Mouse (Mus musculus) CD8-positive naive resting alpha-beta T cell, adult 2 months (primary cell): Measurements from ENCODE around the gene Ptpn12.

Experiments used
- DNase-seq, 2 experiments: peaks; one replicate each; pipeline ENCODE4 v3.0.0; 2022; ENCODE audit warnings: low read depth in 2 of 2, low spot score in 2 of 2

Gene Ptpn12

DNA sequence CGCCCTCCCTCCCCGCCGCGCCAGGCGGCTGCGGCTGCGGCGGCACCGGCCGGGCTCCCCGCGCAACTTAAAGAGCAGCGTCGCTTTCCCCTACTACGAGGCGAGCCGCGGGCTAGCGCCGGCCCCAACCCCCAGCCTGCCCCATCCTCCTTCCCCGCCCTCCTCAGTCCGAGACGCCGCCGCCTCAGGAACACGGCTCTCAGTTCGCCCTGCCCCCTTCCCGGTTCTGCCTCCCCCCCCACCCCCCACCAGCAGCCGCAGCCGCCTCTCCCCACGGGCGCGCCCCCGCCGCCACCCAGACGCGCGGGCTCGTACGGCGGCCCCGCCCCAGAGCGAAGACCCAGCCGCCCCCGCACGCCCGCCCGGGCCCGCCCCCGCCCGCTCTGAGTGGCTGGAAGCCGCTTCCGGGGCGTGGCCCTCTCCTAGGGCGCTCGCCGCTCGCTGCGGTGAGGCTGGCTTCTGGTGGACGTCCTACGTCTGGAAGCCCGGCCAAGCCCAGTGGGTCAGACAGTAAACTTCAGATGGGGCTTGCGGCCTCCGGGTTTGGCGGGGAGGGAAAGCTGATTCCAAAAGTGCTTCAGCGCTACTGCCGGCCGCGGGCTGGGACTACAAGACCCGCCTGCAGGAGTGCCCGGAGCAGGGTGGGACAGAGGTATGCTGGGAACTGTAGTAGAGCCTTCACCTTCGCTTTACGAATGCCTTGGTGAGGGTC is at the start of gene Ptpn12:
Gene Ptpn12, minus strand, starts transcription at position 92 of the 712 bp plus-strand sequence.
- DNase-seq = peak; percentile 86 to 91

DNA sequence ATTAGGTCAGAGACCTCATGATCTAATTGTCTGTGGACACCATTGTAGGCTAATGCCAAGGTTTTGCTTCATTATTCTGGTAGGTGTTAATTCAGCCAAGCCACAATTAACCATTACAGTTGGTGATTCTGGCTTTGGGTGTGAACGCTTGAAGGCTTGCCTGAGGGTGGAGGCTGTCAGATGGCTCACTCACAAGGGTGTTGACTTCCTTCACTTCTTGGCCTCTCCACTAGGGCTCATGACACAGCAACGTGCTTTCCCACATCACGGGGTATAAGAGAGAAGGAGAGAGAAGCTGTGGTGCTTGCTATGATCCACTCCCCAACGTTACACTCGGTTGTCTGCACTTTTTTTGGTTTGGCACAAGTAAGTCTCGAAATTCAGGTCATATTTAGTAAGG is 35.5 kb upstream of the Ptpn12 start:
- DNase-seq = no peak

DNA sequence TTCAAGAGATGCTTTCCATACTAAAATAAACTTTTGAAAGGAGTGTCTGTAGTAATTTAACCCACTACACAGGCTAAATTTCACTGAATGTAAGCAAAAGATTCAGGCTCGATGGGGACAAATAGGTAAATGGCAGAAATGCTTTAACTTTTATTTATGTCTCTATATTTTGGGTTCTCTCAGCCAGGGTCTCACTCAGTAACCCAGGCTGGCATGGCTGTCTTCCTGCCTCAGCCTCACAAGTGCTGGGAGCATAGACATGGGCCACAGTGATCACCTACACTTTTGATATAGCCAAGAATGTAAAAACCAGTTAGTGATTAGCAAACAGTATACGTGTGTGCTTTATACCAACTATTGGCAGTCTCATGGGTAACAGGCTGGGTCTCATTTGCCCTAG is 1.5 kb upstream of the Ptpn12 start:
- DNase-seq = no peak

DNA sequence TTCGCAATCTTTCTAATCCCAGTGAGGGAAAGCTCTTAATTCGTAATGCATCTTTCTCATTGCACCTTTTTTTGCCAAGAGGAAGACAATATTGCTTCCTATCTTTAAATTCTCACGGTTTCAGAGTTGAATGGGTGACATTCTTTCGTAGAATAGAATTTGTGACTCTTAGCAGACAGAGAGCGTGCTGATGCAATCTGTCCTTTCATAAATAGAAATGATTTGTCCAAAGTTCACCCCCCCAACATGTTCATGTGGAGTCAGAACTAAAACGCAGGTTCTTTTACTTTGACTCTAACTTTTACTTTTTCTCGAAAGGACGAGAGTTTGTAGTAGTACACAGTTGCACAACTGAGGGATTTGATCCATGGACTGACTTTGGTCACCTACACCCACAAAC is 884 bp upstream of the Ptpn12 start:
- DNase-seq = no peak

DNA sequence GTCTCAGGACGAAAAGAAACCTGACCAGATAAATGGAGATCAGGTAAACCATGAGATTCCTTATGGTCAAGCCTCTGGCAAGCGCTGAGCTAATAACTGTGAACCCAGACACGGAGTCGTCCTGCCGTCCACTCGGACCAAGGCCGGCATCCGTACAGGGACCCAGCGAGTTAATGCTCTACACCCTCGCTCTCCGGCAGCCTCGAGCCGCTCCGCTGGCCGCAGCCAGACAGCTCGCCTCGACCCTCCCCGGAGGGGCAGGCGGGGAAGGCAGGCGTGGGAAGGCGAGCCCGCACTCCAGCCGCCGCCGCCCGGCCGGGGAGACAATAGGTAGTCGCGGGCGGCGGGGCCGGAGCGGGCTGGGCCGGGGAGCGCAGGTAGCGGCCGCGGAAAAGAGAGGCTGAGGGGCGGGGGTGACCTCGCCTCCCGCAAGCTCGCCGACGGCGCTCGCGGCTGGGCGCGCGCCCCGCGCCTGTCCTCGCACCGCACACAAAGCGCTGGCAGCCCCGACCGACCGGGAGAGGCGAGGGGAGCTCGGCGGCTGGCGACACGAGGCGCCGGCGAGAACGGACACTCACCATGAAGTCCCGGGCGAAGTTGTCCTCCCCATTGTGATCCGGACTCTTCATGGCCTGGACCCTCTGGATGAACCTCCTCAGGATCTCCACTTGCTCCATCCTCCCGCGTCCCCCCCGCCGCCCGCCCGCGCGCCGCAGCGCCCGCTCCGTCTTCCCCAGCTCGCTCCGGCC is 466 bp downstream of the Ptpn12 start:
- DNase-seq = peak in 1 of 2 experiments; percentile 26

DNA sequence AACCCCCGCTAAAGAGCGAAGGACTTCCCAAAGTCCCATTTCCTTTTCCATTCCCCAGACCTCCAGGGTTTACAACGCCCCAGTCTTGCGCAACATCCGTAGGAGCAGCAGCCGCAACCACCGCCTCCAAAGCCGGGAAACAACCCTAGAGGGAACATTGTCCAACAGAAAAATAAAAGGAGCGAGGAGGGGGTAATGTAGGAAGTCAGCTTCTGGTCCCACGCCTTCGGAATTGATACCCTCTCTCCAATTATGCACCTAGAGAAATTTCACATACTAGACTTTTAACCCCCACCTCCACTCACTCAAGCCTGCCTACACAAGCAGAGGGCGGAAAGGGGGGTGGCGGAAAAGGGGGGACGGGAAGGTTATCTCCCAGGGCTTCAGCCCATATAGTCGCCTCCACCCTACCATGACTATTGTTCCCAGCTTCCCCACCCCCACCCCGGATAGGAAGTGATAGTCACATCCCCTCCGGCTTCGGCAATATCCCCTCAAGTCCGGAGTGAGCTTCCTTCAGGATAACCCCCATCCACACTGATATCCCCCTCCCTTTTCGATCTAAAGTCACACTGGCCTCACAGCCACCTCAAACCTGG is 1.1 kb downstream of the Ptpn12 start:
- DNase-seq = no peak

DNA sequence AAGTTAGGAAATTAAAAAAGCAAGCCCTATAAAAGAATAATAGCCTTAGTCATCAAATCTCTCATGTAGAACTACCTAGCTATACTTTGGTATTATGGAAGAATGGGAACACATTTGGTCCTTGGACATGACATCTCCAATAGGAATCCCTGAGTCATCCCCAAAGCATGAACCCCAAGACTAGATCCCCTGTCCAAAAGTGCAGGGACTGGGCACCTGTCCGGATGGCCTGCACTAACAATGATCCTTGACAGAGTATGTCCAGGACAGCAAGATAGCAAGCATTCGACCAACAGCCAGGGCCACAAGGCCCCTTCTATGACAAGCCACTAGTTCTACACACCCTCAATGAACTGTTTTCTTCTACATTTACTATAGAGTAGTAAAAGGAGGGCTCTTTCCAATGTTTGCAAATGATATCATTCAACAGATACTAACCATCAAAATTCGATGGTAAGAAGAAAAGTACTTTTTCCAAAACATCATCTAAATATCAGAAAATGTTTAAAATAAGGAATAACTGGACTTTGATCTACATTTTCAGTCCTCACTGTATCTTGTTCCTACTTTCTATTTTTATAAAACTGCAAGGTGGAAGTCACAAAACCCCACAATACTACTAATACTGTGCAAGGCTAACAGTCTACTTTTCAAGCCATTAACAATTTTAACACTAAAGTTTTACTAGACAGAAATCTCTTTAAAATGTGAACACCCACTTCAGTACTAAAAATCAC is 2.0 kb downstream of the Ptpn12 start:
- no peak for DNase-seq

DNA sequence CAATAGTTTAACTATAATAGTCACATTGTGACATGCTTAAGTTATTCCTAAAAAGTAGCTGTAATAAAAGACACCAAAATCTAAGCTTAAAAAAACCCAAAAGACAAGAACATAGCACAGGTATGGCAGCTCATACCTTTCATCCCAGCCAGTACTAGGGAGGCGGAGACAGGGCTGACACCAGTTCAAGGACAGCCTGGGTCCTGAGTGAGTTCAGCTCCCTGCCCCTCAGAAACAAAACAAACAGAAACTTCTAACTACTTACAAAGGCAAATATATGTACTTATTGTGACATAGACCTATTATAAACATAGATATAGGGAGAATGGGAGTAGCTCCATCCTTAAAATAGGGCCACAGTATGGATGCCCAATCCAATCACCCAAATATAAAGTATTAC is 3.2 kb downstream of the Ptpn12 start:
- DNase-seq = no peak

DNA sequence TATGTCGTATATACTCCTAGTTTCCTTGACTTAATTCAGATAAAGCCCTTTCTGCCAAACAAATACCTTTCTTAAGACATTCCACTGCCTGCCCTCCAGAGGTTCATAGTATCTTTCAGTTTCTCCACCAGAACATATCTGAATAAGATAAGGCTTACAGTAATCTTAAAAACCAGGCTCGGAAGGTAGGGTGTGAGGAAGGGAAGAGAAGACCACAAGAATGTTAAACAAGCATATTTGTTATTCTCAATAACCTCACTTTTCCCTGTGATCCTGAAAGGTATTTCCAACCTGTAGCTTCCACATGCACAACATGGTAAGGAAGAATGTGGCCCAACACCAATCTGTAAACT is 5.0 kb downstream of the Ptpn12 start:
- DNase-seq = no peak

DNA sequence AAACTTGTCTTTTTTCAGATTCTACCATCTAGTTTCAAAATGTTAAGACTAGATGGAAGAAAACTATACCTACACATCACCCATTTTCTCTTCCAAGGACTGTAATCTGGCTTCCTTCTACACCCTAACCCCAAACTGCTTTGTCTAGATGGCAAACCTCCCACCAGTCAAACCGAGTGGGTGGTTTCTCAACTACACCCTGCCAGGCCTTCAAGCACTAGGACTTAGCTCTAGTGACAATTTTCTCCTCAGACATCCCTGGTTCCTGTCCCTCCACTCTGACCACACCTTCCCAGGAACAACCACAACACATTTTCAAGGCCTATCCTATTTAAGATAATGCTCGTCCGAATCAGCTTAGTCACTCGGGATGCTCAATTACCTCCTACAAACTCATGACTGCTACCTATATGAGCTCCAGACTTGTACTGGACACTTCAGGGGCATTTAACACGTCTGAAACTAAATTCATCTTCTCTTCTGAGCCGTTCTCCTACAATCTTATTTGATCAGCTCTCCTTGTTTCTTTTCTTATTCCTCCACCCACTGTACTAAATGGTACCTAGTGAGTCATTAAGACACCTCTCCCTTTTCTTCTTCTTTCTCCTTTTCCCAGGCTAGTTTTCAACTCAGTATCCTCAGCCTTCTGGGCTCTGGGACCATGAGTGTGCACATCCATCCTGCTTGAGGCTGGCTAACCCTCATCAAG is 5.5 kb downstream of the Ptpn12 start:
- DNase-seq = no peak

DNA sequence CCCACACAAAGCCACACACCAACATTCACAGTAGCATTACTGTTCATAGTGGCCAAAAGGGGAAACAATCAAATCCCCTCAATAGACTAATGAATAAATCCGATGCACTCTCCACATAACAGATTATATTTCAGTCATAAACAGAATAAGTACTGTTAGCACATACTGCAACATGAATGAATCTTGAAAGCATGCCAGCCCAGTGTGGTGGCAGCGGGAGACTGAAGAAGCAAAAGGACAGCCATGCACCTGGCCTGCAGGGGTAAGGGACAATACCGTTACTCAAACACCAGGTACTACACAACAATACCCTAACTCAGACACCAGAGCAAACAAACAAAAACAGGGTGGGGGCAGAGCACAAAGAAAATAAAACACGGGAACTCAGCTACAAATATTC is 6.7 kb downstream of the Ptpn12 start:
- no peak for DNase-seq

DNA sequence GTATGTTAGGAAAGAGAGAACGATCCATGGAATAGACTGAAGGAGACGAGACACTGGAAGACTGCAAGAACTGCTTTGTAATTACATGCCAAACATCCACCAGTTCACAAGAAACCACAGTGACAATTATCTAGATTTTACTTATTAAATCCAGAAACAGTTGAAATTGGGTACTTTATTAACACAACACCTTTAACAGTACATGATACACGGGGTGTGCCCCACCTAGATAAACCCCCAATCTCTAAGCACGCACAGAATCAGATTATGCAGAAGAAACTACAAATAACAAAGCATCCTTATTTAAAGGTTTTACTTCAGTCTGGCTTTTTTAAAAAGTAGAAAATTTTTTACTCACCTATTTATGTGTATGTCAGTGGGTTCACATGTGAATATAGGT is 8.6 kb downstream of the Ptpn12 start:
- DNase-seq = no peak

DNA sequence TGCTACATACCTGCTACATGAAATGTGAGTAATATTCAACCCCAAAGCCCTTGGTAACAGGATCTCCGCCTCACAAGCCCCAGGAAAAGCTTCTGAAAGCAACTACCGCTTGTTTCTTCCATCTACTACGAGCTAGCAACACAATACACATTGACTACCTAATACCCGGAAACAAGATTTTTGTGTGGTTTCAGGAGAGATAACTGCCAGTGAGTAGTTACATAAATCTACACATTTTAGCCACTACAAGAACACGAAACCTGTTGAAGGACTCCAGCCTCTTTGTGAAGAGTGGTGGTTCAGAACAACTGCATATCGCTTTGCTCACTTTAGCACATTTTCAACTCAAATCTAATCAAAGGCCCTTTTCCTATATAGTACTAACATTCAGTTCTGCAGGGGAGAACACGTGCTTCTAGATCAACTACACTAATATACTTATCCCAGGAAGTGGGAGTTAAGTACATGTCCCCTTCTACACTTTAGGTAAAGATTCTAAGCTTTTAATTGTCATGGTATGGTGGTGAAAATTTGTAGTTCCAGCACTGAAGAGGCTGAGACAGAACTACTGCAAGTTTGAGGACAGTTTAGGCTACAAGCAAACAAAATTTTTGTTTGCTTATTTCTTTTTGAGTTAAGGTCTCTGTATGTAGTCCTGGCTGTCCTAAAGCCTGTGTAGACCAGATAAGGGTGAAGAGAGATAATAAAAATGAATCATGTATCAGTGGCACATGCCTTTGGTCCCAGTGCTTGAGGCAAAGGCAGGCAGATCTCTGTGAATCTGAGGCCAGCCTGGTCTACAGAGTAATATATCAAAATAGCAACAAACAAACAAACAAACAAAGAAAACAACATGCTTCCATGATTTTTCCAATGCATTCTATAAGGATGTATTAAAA is 9.3 kb downstream of the Ptpn12 start:
- DNase-seq = no peak

DNA sequence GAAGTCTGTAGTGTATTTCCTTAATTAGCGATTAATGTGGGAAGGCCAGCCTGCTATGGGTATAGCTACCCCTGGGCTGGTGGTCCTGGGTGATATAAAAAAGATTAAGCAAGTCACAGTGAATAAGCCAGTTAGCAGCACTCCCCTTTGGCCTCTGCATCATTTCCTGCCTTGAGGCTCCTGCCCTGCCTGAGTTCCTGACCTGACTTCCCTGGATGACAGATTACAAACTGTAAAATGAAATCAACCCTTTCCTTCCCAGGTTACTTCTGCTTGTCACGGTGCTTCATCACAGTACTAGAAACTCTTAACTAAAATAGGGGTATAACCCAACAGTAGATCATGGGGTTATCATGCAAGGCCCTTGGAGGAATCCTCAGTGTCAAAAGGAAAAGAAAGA is 10.2 kb downstream of the Ptpn12 start:
- DNase-seq = no peak

DNA sequence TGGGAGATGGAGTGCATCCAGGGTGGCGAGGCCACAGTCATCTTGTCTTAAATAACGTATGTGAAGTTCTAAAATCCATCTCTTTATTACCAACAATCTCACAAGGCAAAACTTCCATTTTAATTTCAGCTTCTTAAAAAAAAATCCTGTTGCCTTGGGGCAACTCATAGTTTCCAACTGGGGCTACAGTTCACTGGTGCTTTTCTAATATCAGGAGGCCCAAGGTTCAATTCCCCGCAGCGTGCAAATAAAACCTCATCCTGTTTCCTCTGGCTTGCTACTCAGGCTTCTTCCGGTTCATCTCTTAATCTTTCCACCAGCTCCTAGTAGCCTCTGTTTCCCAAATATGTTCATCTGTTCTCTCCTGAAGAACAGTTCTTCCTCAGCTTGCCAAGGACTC is 17.6 kb downstream of the Ptpn12 start:
- DNase-seq = no peak

DNA sequence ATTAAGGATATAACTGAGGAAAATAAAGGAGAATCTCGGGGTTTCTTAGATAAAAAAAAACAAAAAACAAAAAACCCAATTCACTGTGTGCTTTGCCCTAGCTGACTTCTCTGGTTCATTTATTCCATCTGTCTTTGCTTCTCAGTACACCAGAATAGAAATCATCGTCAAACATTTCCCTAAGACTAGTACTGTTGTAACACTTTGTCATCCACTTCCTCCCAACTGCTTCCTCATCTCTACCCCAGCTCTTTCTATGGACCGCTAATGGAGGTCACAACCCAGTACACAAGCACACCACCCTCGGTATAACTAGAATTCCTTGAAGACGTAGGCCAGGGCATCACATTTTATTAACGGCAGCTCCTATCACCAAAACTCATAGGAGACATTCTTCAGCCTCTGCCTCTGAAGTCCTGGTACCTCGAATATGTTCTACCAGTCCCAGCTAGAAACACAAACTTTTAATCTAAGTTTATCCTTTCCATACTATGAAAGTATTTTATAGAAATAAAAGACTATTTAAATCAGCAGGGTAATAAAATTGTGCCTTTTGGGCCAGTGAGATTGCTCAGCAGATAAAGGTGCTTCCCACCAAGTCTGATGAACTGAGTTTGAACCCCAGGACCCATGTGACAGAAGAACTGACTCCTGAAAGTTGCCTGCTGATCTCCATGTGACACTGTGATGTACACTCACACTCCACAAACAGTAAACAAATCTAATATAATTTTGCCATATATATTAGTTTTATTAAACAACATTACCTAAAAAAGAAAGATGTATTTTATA is 19.8 kb downstream of the Ptpn12 start:
- DNase-seq = no peak

DNA sequence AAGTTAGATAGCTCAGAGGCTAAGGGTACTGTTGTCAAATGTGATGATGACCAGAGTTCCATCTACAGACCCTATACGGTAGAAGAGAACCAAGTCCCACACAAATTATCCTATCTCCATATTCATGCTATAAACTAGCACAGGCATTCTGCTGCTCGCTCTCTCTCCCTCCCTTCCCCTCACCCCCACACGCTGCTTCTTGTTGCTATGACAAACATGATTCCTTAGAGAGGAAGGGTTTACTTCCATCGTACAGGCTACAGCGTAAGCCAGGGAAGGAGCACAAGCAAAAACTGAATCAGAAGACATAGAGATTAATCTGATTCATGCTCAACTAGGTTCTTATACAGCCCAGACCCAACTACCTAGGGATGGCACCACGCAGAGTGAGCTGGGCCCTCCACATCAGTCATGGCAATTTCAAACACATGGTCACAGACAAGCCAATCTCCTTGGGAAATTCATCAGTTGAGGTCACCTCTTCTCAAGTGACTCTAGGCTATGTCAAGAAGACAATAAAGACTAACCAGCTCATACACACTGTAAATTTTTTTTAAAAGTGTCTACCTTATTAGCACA is 21.2 kb downstream of the Ptpn12 start:
- DNase-seq = no peak

DNA sequence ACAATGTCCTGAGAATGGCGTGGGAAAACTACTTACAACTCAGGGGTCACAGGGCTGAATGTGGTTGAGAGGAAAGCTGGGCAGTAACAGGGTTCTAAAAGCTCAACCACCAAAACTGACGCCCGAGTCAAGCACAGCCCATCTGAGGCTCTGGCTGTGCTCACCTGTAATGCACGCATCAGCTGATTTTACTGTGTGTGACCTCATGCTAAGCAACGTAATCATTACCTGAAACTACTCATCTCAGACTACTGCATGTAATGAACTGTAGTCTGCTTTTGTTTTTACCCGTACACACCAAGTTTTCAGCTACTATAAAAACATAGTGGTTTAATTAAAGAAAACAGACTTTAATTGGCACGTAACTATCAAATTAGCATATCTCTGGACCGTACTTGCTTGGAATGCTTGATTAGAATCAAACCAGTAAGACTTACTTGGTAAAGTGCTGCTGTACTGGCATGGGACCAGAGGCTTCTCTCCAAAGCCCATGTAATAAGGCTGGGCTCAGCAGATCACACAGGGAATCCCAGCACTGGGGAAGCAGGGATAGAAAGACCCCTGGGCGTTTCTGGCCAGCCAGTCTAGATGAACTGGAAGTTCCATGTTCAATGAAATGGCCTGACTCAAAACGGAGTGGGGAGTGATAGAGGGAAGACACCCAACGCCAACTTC is 22.2 kb downstream of the Ptpn12 start:
- DNase-seq = no peak
